Mouse (Mus musculus) G1E (cell line): ENCODE measurements at regions not wholly inside any gene's neighbourhood (a gene's known extent, or its start where the extent isn't known, plus 50 kb on each side); places are given as distances from the start of the nearest gene placed in this dataset.

Source experiments
- CTCF ChIP-seq: IDR thresholded peaks from 2 replicates; pipeline ENCODE4 v1.5.1; 2012; ENCODE audit warnings: low read depth, low read length, inconsistent platforms, mixed read lengths
- GATA1 ChIP-seq: IDR thresholded peaks from 2 replicates; pipeline ENCODE4 v1.6.1; 2012; ENCODE audit warnings: borderline replicate concordance, low read length, inconsistent platforms, mixed read lengths

DNA sequence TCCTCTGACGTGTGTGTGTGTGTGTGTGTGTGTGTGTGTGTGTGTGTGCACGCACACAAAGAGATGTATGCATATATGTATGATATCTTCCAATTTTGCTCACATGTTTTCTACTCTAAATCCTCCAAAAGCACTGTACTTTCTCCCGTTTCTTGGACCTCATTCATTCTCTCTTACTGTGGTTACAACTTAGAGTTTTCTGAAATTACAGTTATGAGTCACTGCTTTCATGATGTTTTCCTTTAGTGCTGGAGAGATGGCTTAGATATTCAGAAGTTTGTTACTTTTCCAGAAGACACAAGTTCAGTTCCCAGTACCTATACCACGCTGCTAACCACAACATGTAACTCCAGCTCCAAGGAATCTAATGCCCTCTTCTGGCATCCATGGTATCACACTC lies 56.5 kb upstream of the Slc35f5 start:
- no peak for TF ChIP-seq CTCF
- no peak for TF ChIP-seq GATA1
